In genomic region chr19:33100031-33100430, GRCm38 (mm10) we compare ENCODE assay signal across 10 mouse cellular contexts.
DNase-seq lines count a peak whose midpoint lies in the region; ATAC-seq and TF ChIP-seq lines count a peak whose summit lies in the region.
"Had no signal": no experiment of that assay in that cellular context is flagged by ENCODE, and none has a peak within 500 bp of the region (broad histone marks: within the 10 kb centered on the region; RNA-seq: fewer than 3 reads in every experiment).

No protein-coding gene starts in this region.

- DNase-seq in kidney, postnatal 36 days, result no peak
- peak; percentile 25 for DNase-seq in brain, embryonic 14.5 days (ENCODE audit: low read depth)
- no peak for DNase-seq in spleen, postnatal 36 days (ENCODE audit: low spot score in 2 of 2)
- DNase-seq in left cerebral cortex, postnatal 36 days (ENCODE audit: low spot score in 2 of 2), result no peak

- no peaks in the 10 kb centered on the region for H3K27me3 ChIP-seq in kidney, embryonic 14.5 days (ENCODE audit: control insufficient read depth, insufficient read depth, low read length)
- no peaks in the 10 kb centered on the region for H3K27me3 ChIP-seq in hindbrain, embryonic 12.5 days
- H3K27me3 ChIP-seq in midbrain, embryonic 16.5 days (ENCODE audit: control insufficient read depth, insufficient read depth, low read depth, low read length), result no peaks in the 10 kb centered on the region
- H3K27me3 ChIP-seq: limb, embryonic 12.5 days had no signal

- H3K27ac ChIP-seq in kidney, embryonic 14.5 days (ENCODE audit: low read depth, low read length), result no peak overlapping the region
- H3K27ac ChIP-seq in hindbrain, embryonic 12.5 days, result no peak overlapping the region
- H3K27ac ChIP-seq in midbrain, embryonic 16.5 days (ENCODE audit: low read length), result no peak overlapping the region
- H3K27ac ChIP-seq: limb, embryonic 12.5 days had no signal

- no peak overlapping the region for H3K4me2 ChIP-seq in kidney, embryonic 14.5 days (replicated peaks; ENCODE audit: low read depth, low read length)
- H3K4me2 ChIP-seq in hindbrain, embryonic 12.5 days (replicated peaks), result no peak overlapping the region
- no peak overlapping the region for H3K4me2 ChIP-seq in midbrain, embryonic 16.5 days (ENCODE audit: low read length)
- H3K4me2 ChIP-seq: limb, embryonic 12.5 days had no signal

- no peak overlapping the region for H3K9ac ChIP-seq in kidney, embryonic 14.5 days (ENCODE audit: low read depth, low read length)
- H3K9ac ChIP-seq in hindbrain, embryonic 12.5 days, result no peak overlapping the region
- H3K9ac ChIP-seq in midbrain, embryonic 16.5 days (ENCODE audit: low read depth, low read length), result no peak overlapping the region
- H3K9ac ChIP-seq: limb, embryonic 12.5 days had no signal

- TF ChIP-seq CTCF in brain, embryonic 14.5 days (IDR thresholded peaks at IDR 0.05; ENCODE audit: borderline replicate concordance, extremely low read depth, insufficient read depth, insufficient read length), result no peak

- no peaks in the 10 kb centered on the region for H3K9me3 ChIP-seq in kidney, embryonic 14.5 days (ENCODE audit: control insufficient read depth, low read length)
- no peaks in the 10 kb centered on the region for H3K9me3 ChIP-seq in hindbrain, embryonic 12.5 days (replicated peaks)
- no peaks in the 10 kb centered on the region for H3K9me3 ChIP-seq in midbrain, embryonic 16.5 days (replicated peaks; ENCODE audit: control insufficient read depth, low read length, poor library complexity, severe bottlenecking)
- H3K9me3 ChIP-seq: G1E; limb, embryonic 12.5 days had no signal

- 0 out of 2 replicates have a peak, but pooled peaks have one; percentile 32 for ATAC-seq in kidney, embryonic 14.5 days (ENCODE audit: low FRiP score, low TSS enrichment)
- ATAC-seq in hindbrain, embryonic 12.5 days (ENCODE audit: low FRiP score), result peak; percentile 47
- ATAC-seq in midbrain, embryonic 16.5 days, result 0 out of 2 replicates have a peak, but pooled peaks have one; percentile 9
- no peak for ATAC-seq in monocyte, adult 5-6 weeks (replicated peaks; ENCODE audit: insufficient number of reproducible peaks, low FRiP score, low TSS enrichment, poor library complexity, severe bottlenecking)

- no peak overlapping the region for H3K4me3 ChIP-seq in kidney, embryonic 14.5 days (ENCODE audit: low read length)
- no peak overlapping the region for H3K4me3 ChIP-seq in hindbrain, embryonic 12.5 days
- H3K4me3 ChIP-seq in midbrain, embryonic 16.5 days (ENCODE audit: low read depth, low read length), result no peak overlapping the region
- H3K4me3 ChIP-seq: limb, embryonic 12.5 days had no signal

- 61% methylated on average over 4 of the region's 4 CpGs for WGBS in kidney, embryonic 14.5 days
- WGBS in hindbrain, embryonic 12.5 days, result 68% methylated on average over 4 of the region's 4 CpGs
- WGBS in midbrain, embryonic 16.5 days, result 38% methylated on average over 4 of the region's 4 CpGs

- 0 out of 2 replicates have a peak, but pooled peaks cover 6% of the 10 kb centered on the region for H3K4me1 ChIP-seq in kidney, embryonic 14.5 days (ENCODE audit: control insufficient read depth, insufficient read depth, low read length)
- H3K4me1 ChIP-seq in hindbrain, embryonic 12.5 days, result peaks cover 14% of the 10 kb centered on the region
- peaks cover 6% of the 10 kb centered on the region; the same call in 1 of the 2 replicates for H3K4me1 ChIP-seq in midbrain, embryonic 16.5 days (ENCODE audit: control insufficient read depth, insufficient read depth, low read length)

- H3K36me3 ChIP-seq in kidney, embryonic 14.5 days (ENCODE audit: control insufficient read depth, insufficient read depth, low read length), result no peaks in the 10 kb centered on the region
- no peaks in the 10 kb centered on the region for H3K36me3 ChIP-seq in hindbrain, embryonic 12.5 days
- no peaks in the 10 kb centered on the region for H3K36me3 ChIP-seq in midbrain, embryonic 16.5 days (ENCODE audit: control insufficient read depth, insufficient read depth, low read length)
- H3K36me3 ChIP-seq: G1E; limb, embryonic 12.5 days had no signal

- TF ChIP-seq POLR2A in brain, embryonic 14.5 days (IDR thresholded peaks at IDR 0.05; ENCODE audit: borderline replicate concordance, extremely low read depth, insufficient read depth, insufficient read length, poor library complexity, severe bottlenecking), result no peak

- intact Hi-C loops in left cerebral cortex, postnatal 36 days (cut with DNase I), result loop anchor here (5.0 kb wide), 1 partner anchor 343 kb away; the partner anchor contains the start of gene Pten
